Mouse (Mus musculus): Measurements from ENCODE around the gene Rhebl1. TPM values are rescaled to one million over a fixed set of nuclear protein-coding genes. Genes with fewer than 3 reads are reported as not detected.

The Rhebl1 gene
- total and polyA plus RNA-seq, 3 experiments = 11.1 to 25.1 (median 17.6) TPM

DNA sequence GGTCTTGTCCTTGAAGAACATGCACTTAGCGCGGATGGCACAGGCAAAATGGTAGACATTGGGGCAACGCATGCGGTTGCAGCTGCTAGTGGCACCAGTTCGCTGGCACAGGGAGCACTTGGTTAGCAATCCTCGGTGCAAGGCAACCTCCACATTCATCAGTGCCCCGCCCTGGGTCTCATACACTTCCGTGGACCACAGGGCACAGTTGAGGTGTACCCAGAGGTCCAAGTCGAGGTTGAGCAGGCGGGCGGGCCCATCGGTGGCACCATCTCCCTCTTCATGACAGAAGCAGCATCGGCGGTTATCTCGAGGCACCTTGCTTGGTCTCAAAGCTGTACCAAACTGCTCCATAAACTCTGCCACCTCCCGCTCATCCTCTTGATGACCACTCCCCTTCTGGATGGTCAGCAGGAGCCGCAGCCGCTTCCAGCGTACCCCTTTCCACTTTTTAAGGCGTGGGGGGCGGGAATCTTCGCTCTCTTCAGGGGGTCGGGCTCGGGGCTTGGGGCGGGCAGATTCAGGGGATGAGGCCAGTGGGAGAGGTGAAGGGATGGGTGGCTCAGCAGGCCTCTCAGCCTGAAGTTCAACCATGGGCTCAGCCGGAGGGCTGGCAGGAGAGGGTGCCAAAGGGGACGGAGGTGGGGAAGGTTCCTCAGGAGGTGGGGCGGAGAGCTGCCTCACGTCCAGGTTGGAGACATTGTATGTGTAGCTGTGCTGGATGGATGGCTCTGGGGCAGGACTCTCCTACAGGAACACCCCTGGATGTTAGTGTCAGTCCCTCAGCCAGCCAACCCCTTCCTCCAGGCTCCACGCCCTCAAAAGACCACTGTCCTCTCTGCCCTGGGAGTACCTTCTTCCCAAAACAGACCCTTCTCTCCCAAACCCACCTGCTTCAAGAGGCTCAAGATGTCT is 54.4 kb downstream of the Rhebl1 start:
- TF ChIP-seq ZC3H11A (IDR thresholded peaks at IDR 0.05; ENCODE audit: low read depth, low read length) (no peak), MAX (IDR thresholded peaks at IDR 0.05; ENCODE audit: low read length) (no peak), ZMIZ1 (IDR thresholded peaks at IDR 0.05; ENCODE audit: low read depth, low read length) (no peak), USF2 (conservative IDR thresholded peaks at IDR 0.05; ENCODE audit: low read depth, low read length) (no peak), ZNF384 (IDR thresholded peaks at IDR 0.05; ENCODE audit: low read depth, low read length) (no peak), MAFK (IDR thresholded peaks at IDR 0.05; ENCODE audit: insufficient replicate concordance, low read length) (no peak), RCOR1 (conservative IDR thresholded peaks at IDR 0.05; ENCODE audit: low read depth, low read length) (no peak), ZKSCAN1 (IDR thresholded peaks at IDR 0.05; ENCODE audit: borderline replicate concordance, low read depth, low read length) (no peak), HCFC1 (IDR thresholded peaks at IDR 0.05; ENCODE audit: low read depth, low read length) (no peak), POLR2A (IDR thresholded peaks at IDR 0.05; ENCODE audit: low read depth, low read length) (no peak), E2F4 (IDR thresholded peaks at IDR 0.05; ENCODE audit: insufficient replicate concordance, low read depth, low read length) (no peak), BHLHE40 (IDR thresholded peaks at IDR 0.05; ENCODE audit: low read depth, low read length) (no peak), ELF1 (IDR thresholded peaks at IDR 0.05; ENCODE audit: low read depth, low read length) (no peak), RAD21 (IDR thresholded peaks at IDR 0.05; ENCODE audit: low read depth, low read length) (no peak)
- Histone ChIP-seq H3K79me2 (replicated peaks; ENCODE audit: control insufficient read depth, extremely low read depth, insufficient read depth, poor library complexity, severe bottlenecking) (no peaks in the 10 kb centered on the region), H3K27me3 (replicated peaks) (no peaks in the 10 kb centered on the region), H3K4me3 (replicated peaks in 1 of 3; ENCODE audit: low read depth in 2 of 3, low read length in 2 of 3, poor library complexity in 1 of 3) (no peak overlapping the region), H3K27ac (ENCODE audit: insufficient read depth, low read depth) (no peak overlapping the region), H3K4me1 (ENCODE audit: control insufficient read depth in 1 of 2, insufficient read depth in 2 of 2) (no peaks in the 10 kb centered on the region), H3K4me2 (ENCODE audit: insufficient read depth, low read depth, poor library complexity, severe bottlenecking) (no peak overlapping the region), H3K9ac (ENCODE audit: insufficient read depth, low read depth) (no peak overlapping the region), H3K36me3 (replicated peaks in 1 of 2; ENCODE audit: control insufficient read depth in 1 of 2, insufficient read depth in 1 of 2, low read length in 1 of 2) (peaks cover 92 to 100% of the 10 kb centered on the region in 2 experiments), H3K9me3 (replicated peaks; ENCODE audit: low read length) (no peaks in the 10 kb centered on the region)
- in situ Hi-C loops (cut with MboI; ENCODE audit: low pct_ligation_motif_present, low pct_unique_long_range_greater_than_20kb, low sequenced_read_pairs) = no loop called here
- DNase-seq (ENCODE audit: extremely low read depth) = no peak
- dilution Hi-C loops (cut with MboI; ENCODE audit: extremely low pct_ligation_motif_present, extremely low pct_unique_long_range_greater_than_20kb, low sequenced_read_pairs) = no loop called here

DNA sequence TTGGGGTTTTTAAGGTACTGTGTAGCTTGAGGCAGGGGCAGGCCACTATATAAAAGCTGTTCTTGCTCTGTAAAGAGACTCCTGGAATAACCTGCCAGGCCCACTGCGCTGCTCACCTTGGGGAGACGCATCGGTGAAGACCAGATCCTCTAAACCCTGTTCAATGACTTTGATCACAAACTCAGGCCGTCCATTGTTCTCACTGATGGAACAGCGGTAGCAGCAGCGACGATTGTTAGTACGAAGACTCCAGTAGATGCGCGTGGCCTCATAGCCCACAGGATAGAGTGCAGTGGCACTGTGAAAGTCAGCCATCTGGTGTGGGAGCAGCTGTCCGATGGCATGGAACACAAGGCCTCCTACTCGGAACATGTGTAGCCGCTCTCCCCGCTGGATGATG is 55.2 kb downstream of the Rhebl1 start:
- Histone ChIP-seq H3K36me3 (replicated peaks in 1 of 2; ENCODE audit: control insufficient read depth in 1 of 2, insufficient read depth in 1 of 2, low read length in 1 of 2) (peaks cover 92 to 100% of the 10 kb centered on the region in 2 experiments), H3K4me1 (ENCODE audit: control insufficient read depth in 1 of 2, insufficient read depth in 2 of 2) (no peaks in the 10 kb centered on the region), H3K9me3 (replicated peaks; ENCODE audit: low read length) (no peaks in the 10 kb centered on the region), H3K4me3 (replicated peaks in 1 of 3; ENCODE audit: low read depth in 2 of 3, low read length in 2 of 3, poor library complexity in 1 of 3) (no peak overlapping the region), H3K27ac (ENCODE audit: insufficient read depth, low read depth) (no peak overlapping the region), H3K79me2 (replicated peaks; ENCODE audit: control insufficient read depth, extremely low read depth, insufficient read depth, poor library complexity, severe bottlenecking) (no peaks in the 10 kb centered on the region), H3K9ac (ENCODE audit: insufficient read depth, low read depth) (no peak overlapping the region), H3K27me3 (replicated peaks) (no peaks in the 10 kb centered on the region), H3K4me2 (ENCODE audit: insufficient read depth, low read depth, poor library complexity, severe bottlenecking) (no peak overlapping the region)
- in situ Hi-C loops (cut with MboI; ENCODE audit: low pct_ligation_motif_present, low pct_unique_long_range_greater_than_20kb, low sequenced_read_pairs) (no loop called here), dilution Hi-C loops (cut with MboI; ENCODE audit: extremely low pct_ligation_motif_present, extremely low pct_unique_long_range_greater_than_20kb, low sequenced_read_pairs) (no loop called here)
- no peak for DNase-seq (ENCODE audit: extremely low read depth)
- TF ChIP-seq RAD21 (IDR thresholded peaks at IDR 0.05; ENCODE audit: low read depth, low read length) = no peak
- TF ChIP-seq MAZ (IDR thresholded peaks at IDR 0.05; ENCODE audit: low read depth, low read length) = no peak
- TF ChIP-seq KAT2A (IDR thresholded peaks at IDR 0.05; ENCODE audit: insufficient replicate concordance, low read length) = no peak
- no peak for TF ChIP-seq EP300 (IDR thresholded peaks at IDR 0.05; ENCODE audit: low read length)
- no peak for TF ChIP-seq E2F4 (IDR thresholded peaks at IDR 0.05; ENCODE audit: insufficient replicate concordance, low read depth, low read length)
- TF ChIP-seq MEF2A (IDR thresholded peaks at IDR 0.05; ENCODE audit: borderline replicate concordance, low read depth, low read length) = no peak
- TF ChIP-seq USF1 (IDR thresholded peaks at IDR 0.05; ENCODE audit: low read depth, low read length) = no peak
- TF ChIP-seq RCOR1 (conservative IDR thresholded peaks at IDR 0.05; ENCODE audit: low read depth, low read length) = no peak
- TF ChIP-seq POLR2AphosphoS2 (IDR thresholded peaks at IDR 0.05; ENCODE audit: low read depth, low read length) = no peak
- no peak for TF ChIP-seq MAX (IDR thresholded peaks at IDR 0.05; ENCODE audit: low read length)
- TF ChIP-seq CHD2 (IDR thresholded peaks at IDR 0.05; ENCODE audit: low read length) = no peak
